Mouse (Mus musculus) ES-Bruce4 (cell line): ENCODE results near the gene Ssna1.

Experiments used
- CTCF ChIP-seq: IDR thresholded peaks from one replicate; pipeline ENCODE4 v1.8.1; 2011; ENCODE audit warnings: low read depth, low read length
- EP300 ChIP-seq: IDR thresholded peaks from 2 replicates; pipeline ENCODE4 v1.6.1; 2011; ENCODE audit warnings: low read depth, low read length; ENCODE audit not compliant: insufficient read depth
- POLR2A ChIP-seq: IDR thresholded peaks from one replicate; pipeline ENCODE4 v1.8.1; 2011; ENCODE audit warnings: low read length; ENCODE audit not compliant: insufficient read depth

GRCm38 (mm10) chr2:25227406-25227805, 44.8 kb downstream of the Ssna1 start:
- no peak for TF ChIP-seq POLR2A
- TF ChIP-seq EP300 = no peak
- no peak for TF ChIP-seq CTCF
